Mouse (Mus musculus) liver, embryonic 16.5 days (tissue): ENCODE data around the gene Pphln1. TPM values are rescaled to one million over a fixed set of nuclear protein-coding genes. Genes with fewer than 3 reads are reported as not detected.

Source experiments
- ATAC-seq: fragments of 200-750 bp; cut with Nextera tagmentation; 2 replicates; pipeline ENCODE4 v1.8.0; 2017; ENCODE audit warnings: low read depth, mild to moderate bottlenecking, moderate number of reproducible peaks, moderate library complexity
- H3K27ac ChIP-seq: fragments of 300-500 bp; sonication (generic); 2 replicates; pipeline ENCODE4 v1.5.1; 2014; ENCODE audit warnings: mild to moderate bottlenecking, low read length
- H3K27me3 ChIP-seq: fragments of 300-500 bp; sonication (generic); 2 replicates; pipeline ENCODE4 v1.6.1; 2014; ENCODE audit warnings: low read depth, low read length, mixed read lengths; ENCODE audit not compliant: control insufficient read depth, insufficient read depth
- H3K36me3 ChIP-seq: fragments of 300-500 bp; sonication (generic); 2 replicates; pipeline ENCODE4 v1.6.1; 2014; ENCODE audit warnings: mild to moderate bottlenecking; ENCODE audit not compliant: control insufficient read depth, insufficient read depth
- H3K4me1 ChIP-seq: fragments of 300-500 bp; sonication (generic); 2 replicates; pipeline ENCODE4 v1.6.1; 2014; ENCODE audit warnings: low read depth, low read length, mixed read lengths; ENCODE audit not compliant: control insufficient read depth
- H3K4me2 ChIP-seq: fragments of 300-500 bp; sonication (generic); 2 replicates; pipeline ENCODE4 v1.6.1; 2014; ENCODE audit warnings: low read depth, low read length, mixed read lengths
- H3K4me3 ChIP-seq: fragments of 300-500 bp; sonication (generic); 2 replicates; pipeline ENCODE4 v1.5.1; 2014; ENCODE audit warnings: low read depth, mild to moderate bottlenecking, low read length
- H3K9ac ChIP-seq: fragments of 300-500 bp; sonication (generic); 2 replicates; pipeline ENCODE4 v1.6.1; 2014; ENCODE audit warnings: low read depth, low read length
- H3K9me3 ChIP-seq: fragments of 300-500 bp; sonication (generic); replicated peaks from 2 replicates; pipeline ENCODE4 v1.6.1; 2016; ENCODE audit warnings: low read length; ENCODE audit not compliant: control insufficient read depth
- WGBS: fragments of 180-500 bp; shearing (Covaris S2); extraction: QIAGEN DNeasy Blood & Tissue Kit; methylation state at CpG from one replicate; pipeline ENCODE4 v1.1.7; 2014; ENCODE audit not compliant: insufficient replicate concordance; 5-methylcytosine and 5-hydroxymethylcytosine counted together
- polyA plus RNA-seq: library from polyadenylated mRNA; unstranded; fragments of >200 nt; fragmentation: Nextera tagmentation; extraction: Ambion mirVana; gene quantifications from 2 replicates; pipeline ENCODE4 v1.2.1, GENCODE M21; 2015

The Pphln1 gene
- polyA plus RNA-seq, 1 experiment from 2014 or later = 14.2 TPM

GRCm38 (mm10) chr15:93381337-93381736, 16.8 kb upstream of the Pphln1 start:
- Histone ChIP-seq H3K4me3 (no peak overlapping the region), H3K36me3 (peaks cover 3% of the 10 kb centered on the region), H3K4me2 (no peak overlapping the region), H3K27me3 (no peaks in the 10 kb centered on the region), H3K4me1 (no peaks in the 10 kb centered on the region), H3K9me3 (no peaks in the 10 kb centered on the region), H3K27ac (no peak overlapping the region), H3K9ac (no peak overlapping the region)
- WGBS = 56% methylated on average over 5 of the region's 5 CpGs
- ATAC-seq = no peak

DNA sequence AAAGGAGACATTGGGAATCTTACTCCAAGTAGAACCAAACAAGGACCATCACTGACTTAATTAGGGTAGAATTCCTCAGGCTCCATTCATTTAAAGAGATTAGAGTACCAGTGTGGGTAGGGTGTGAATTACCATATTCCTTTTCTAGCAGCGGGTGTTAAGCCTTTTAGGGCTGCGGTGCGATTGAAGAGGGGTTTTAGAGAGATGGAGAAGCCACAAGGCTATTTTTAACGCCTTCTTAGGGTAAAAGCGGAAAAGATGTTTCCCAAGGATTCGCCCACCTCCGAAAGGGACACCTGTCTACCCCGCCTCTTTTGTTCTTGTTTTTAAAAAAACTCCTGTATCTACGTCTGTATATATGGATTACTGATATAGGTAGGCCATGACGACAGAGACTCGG, 881 bp upstream of the Pphln1 start:
- Histone ChIP-seq H3K9ac (peak overlapping the region; percentile 94), H3K27ac (no peak overlapping the region), H3K9me3 (no peaks in the 10 kb centered on the region), H3K36me3 (peaks cover 7% of the 10 kb centered on the region; the same call in 1 of the 2 replicates), H3K4me1 (peaks cover 24% of the 10 kb centered on the region), H3K4me2 (peak overlapping the region; percentile 91), H3K27me3 (no peaks in the 10 kb centered on the region), H3K4me3 (peak overlapping the region; percentile 98)
- WGBS = 2% methylated on average over 11 of the region's 11 CpGs
- no peak for ATAC-seq

- H3K27me3 ChIP-seq = no peaks in the 10 kb centered on the region
- peaks cover 24% of the 10 kb centered on the region for H3K4me1 ChIP-seq
- peak overlapping the region; percentile 92 for H3K27ac ChIP-seq
- 4% methylated on average over 36 of the region's 36 CpGs for WGBS
- peak overlapping the region; percentile 94 for H3K9ac ChIP-seq
- no peak for ATAC-seq
- H3K9me3 ChIP-seq = no peaks in the 10 kb centered on the region
- H3K4me3 ChIP-seq = peak overlapping the region; percentile 98
- peaks cover 4% of the 10 kb centered on the region; the same call in 1 of the 2 replicates for H3K36me3 ChIP-seq
- H3K4me2 ChIP-seq = peak overlapping the region; percentile 91
These were observed 770 bp downstream of the Pphln1 start for GRCm38 (mm10) chr15:93398699-93399540.

DNA sequence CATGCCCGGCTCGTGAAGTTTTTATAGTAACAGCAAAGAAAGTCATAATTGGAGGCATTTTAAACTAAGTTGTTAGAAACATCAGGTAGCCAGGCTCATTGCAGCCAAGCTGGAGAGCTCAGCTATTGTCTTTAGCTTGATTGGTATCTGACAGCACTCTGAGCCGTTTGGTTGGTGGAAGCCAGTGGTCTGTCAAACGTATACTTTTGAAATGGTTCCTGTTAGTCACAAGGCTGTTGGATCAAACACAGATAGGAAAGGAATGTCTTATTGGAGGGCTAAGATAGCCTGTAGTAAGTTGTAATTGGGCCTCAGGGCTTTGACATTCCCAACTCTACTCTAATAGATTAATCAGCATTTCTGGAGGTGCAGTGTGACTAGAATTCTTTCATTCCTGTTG, 3.3 kb downstream of the Pphln1 start:
- H3K27me3 ChIP-seq = no peaks in the 10 kb centered on the region
- no peak overlapping the region for H3K4me3 ChIP-seq
- 46% methylated on average over 4 of the region's 4 CpGs for WGBS
- peaks cover 23% of the 10 kb centered on the region for H3K4me1 ChIP-seq
- ATAC-seq = no peak
- H3K36me3 ChIP-seq = no peaks in the 10 kb centered on the region
- no peak overlapping the region for H3K4me2 ChIP-seq
- no peak overlapping the region for H3K9ac ChIP-seq
- no peak overlapping the region for H3K27ac ChIP-seq
- no peaks in the 10 kb centered on the region for H3K9me3 ChIP-seq

- H3K4me1 ChIP-seq = peaks cover 15% of the 10 kb centered on the region
- ATAC-seq = no peak
- H3K9ac ChIP-seq = no peak overlapping the region
- no peak overlapping the region for H3K4me2 ChIP-seq
- no peaks in the 10 kb centered on the region for H3K27me3 ChIP-seq
- H3K9me3 ChIP-seq = no peaks in the 10 kb centered on the region
- H3K36me3 ChIP-seq = no peaks in the 10 kb centered on the region
- H3K27ac ChIP-seq = no peak overlapping the region
- no peak overlapping the region for H3K4me3 ChIP-seq
- WGBS = 67% methylated on average over 2 of the region's 2 CpGs
These were observed 4.6 kb downstream of the Pphln1 start for GRCm38 (mm10) chr15:93402730-93403129.

- no peak overlapping the region for H3K27ac ChIP-seq
- ATAC-seq = no peak
- H3K4me1 ChIP-seq = peaks cover 6% of the 10 kb centered on the region
- H3K9ac ChIP-seq = no peak overlapping the region
- H3K4me3 ChIP-seq = no peak overlapping the region
- H3K4me2 ChIP-seq = no peak overlapping the region
- no peaks in the 10 kb centered on the region for H3K36me3 ChIP-seq
- H3K9me3 ChIP-seq = no peaks in the 10 kb centered on the region
- H3K27me3 ChIP-seq = no peaks in the 10 kb centered on the region
These were observed 6.7 kb downstream of the Pphln1 start for GRCm38 (mm10) chr15:93404849-93405248.

DNA sequence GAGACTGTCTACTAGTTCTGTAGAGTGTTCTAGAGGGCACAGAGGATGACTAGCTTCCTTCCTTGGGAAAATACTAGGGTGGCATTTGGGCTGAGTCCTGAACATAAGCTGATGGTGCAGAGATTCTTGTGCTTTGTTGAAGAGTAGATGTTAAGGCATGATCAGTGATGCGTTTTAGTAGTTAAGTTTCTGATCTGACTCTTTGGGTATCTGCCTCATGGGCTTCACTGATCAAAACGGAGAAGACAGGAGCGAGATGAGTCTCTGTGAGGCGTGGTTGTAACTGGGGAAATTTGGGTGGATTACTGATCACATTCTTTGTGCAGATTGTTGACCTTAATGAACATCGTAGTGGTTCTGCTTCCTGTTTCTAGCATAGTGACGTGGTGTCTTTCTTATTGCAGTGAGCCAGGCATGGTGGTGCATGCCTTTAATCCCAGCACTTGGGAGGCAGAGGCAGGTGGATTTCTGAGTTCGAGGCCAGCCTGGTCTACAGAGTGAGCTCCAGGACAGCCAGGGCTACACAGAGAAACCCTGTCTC, 7.4 kb downstream of the Pphln1 start:
- Histone ChIP-seq H3K4me3 (no peak overlapping the region), H3K36me3 (no peaks in the 10 kb centered on the region), H3K9ac (no peak overlapping the region), H3K27me3 (no peaks in the 10 kb centered on the region), H3K27ac (no peak overlapping the region), H3K4me1 (peaks cover 5% of the 10 kb centered on the region), H3K9me3 (no peaks in the 10 kb centered on the region), H3K4me2 (no peak overlapping the region)
- no peak for ATAC-seq
- WGBS = 69% methylated on average over 7 of the region's 7 CpGs

DNA sequence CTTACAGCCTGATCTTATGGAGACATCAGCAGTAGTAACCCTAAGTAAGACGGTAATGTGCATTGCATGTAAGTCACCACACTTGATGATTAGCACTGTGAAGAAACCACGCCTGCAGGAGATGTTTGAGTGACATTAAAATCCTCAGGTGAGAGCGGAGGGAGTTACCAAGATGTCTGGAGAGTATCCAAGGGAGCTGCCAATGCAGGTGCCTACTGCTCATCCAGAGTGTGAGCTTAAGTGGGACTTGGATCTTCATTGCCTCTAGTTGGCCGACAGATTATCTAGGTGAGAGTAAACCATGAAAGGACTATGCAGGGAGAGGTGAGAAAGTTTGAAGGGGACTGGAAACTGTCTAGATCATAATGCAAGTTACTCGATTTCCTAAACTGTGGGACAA, 8.3 kb downstream of the Pphln1 start:
- Histone ChIP-seq H3K9me3 (no peaks in the 10 kb centered on the region), H3K4me1 (peaks cover 5% of the 10 kb centered on the region), H3K27me3 (no peaks in the 10 kb centered on the region), H3K36me3 (no peaks in the 10 kb centered on the region), H3K9ac (no peak overlapping the region), H3K4me3 (no peak overlapping the region), H3K27ac (no peak overlapping the region), H3K4me2 (no peak overlapping the region)
- WGBS = 74% methylated on average over 5 of the region's 5 CpGs
- no peak for ATAC-seq

DNA sequence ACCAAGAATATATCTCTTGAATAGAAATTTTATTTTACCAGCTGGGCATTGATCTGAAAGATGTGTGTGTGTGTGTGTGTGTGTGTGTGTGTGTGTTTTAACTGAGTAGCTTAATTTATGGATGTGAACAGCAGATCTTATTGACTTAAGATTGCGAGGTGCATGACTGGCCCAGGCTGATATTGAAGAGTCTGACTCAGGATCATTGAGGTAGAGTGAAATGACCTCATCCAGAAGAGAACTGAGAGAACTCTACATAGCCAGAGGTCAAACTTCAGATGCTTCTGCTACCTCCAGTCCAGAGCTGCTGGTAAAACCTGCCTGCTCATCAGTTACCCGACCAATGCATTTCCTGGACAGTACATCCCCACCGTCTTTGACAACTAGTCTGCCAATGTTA, 14.3 kb downstream of the Pphln1 start:
- Histone ChIP-seq H3K27me3 (no peaks in the 10 kb centered on the region), H3K4me3 (no peak overlapping the region), H3K4me2 (no peak overlapping the region), H3K27ac (no peak overlapping the region), H3K9me3 (no peaks in the 10 kb centered on the region), H3K4me1 (no peaks in the 10 kb centered on the region; the same call in 1 of the 2 replicates), H3K36me3 (no peaks in the 10 kb centered on the region; the same call in 1 of the 2 replicates), H3K9ac (no peak overlapping the region)
- WGBS = 81% methylated on average over 3 of the region's 3 CpGs
- no peak for ATAC-seq
